Mouse (Mus musculus) brown adipose tissue, adult 24 weeks (tissue): ENCODE data around the gene Uimc1. TPM values are rescaled to one million over a fixed set of nuclear protein-coding genes. Genes with fewer than 3 reads are reported as not detected.

Source experiments
- H3K27ac ChIP-seq: fragments of 200-500 bp; replicated peaks from 2 replicates; pipeline ENCODE4 v1.5.1; 2012; ENCODE audit warnings: low read depth, mild to moderate bottlenecking, low read length
- H3K4me1 ChIP-seq: fragments of 200-500 bp; 2 replicates; pipeline ENCODE4 v1.6.1; 2012; ENCODE audit warnings: low read length, mixed read lengths; ENCODE audit not compliant: control insufficient read depth, insufficient read depth, insufficient read length
- H3K4me3 ChIP-seq: fragments of 200-500 bp; 2 replicates; pipeline ENCODE4 v1.5.1; 2012; ENCODE audit warnings: low read depth, mild to moderate bottlenecking, low read length, moderate library complexity; ENCODE audit not compliant: insufficient read depth
- polyA plus RNA-seq: library from polyadenylated mRNA; stranded (reverse); fragments of >200 nt; gene quantifications from 2 replicates; pipeline ENCODE4 v1.2.4, GENCODE M21; 2012; ENCODE audit not compliant: missing spikeins, insufficient read depth, insufficient read length

Uimc1 gene
- polyA plus RNA-seq, 1 experiment = 16.8 TPM

- Histone ChIP-seq H3K4me1 (no peaks in the 10 kb centered on the region), H3K4me3 (no peak overlapping the region), H3K27ac (no peak overlapping the region)
These were observed 82.1 kb downstream of the Uimc1 start for GRCm38 (mm10) chr13:55017898-55018599.

DNA sequence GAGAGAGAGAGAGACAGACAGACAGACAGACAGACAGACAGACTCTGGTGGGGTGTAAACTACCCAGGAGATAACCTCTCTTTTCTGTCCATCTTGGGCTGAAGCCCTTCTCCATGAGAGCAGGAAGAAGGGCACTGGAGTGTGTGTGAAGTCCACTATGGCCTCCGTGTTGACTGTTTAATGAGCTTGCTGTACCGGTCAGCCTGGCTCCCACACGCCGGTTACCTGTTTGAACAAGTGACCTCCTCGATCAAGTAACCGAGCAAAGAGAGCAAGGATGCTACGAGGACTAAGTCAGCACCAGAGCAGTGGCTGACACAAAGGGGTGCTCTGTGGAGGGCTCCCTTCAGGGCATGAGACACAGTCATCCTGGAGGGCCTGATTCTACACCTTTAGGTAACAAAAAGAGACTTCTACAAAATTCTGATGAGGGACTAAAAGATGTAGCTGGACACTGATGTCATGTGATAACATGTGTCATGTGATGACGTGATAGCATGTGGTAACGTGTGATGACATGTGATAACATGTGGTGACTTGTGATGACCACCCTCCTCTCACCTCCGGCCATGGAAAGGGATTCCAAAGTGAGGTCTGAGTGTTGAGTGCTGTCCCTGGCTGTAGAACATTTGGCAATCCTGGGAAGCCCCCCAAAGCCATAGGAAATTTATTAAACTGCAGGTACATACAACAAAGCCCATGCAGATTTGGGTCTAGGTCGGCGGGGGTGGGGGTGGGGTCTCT, 82.8 kb downstream of the Uimc1 start:
- Histone ChIP-seq H3K4me3 (no peak overlapping the region), H3K4me1 (no peaks in the 10 kb centered on the region), H3K27ac (no peak overlapping the region)

- H3K4me3 ChIP-seq = no peak overlapping the region
- no peaks in the 10 kb centered on the region for H3K4me1 ChIP-seq
- H3K27ac ChIP-seq = no peak overlapping the region
These were observed 85.6 kb downstream of the Uimc1 start for GRCm38 (mm10) chr13:55014451-55014850.

- Histone ChIP-seq H3K27ac (no peak overlapping the region), H3K4me1 (no peaks in the 10 kb centered on the region), H3K4me3 (no peak overlapping the region)
These were observed 86.3 kb downstream of the Uimc1 start for GRCm38 (mm10) chr13:55013702-55014344.

GRCm38 (mm10) chr13:55011981-55012478, 88.1 kb downstream of the Uimc1 start:
- H3K27ac ChIP-seq = no peak overlapping the region
- H3K4me3 ChIP-seq = no peak overlapping the region
- no peaks in the 10 kb centered on the region for H3K4me1 ChIP-seq

GRCm38 (mm10) chr13:55011103-55011502, 89.0 kb downstream of the Uimc1 start:
- H3K27ac ChIP-seq = no peak overlapping the region
- no peak overlapping the region for H3K4me3 ChIP-seq
- H3K4me1 ChIP-seq = no peaks in the 10 kb centered on the region

- Histone ChIP-seq H3K27ac (no peak overlapping the region), H3K4me3 (no peak overlapping the region), H3K4me1 (no peaks in the 10 kb centered on the region)
These were observed 91.5 kb downstream of the Uimc1 start for GRCm38 (mm10) chr13:55008589-55008988.

DNA sequence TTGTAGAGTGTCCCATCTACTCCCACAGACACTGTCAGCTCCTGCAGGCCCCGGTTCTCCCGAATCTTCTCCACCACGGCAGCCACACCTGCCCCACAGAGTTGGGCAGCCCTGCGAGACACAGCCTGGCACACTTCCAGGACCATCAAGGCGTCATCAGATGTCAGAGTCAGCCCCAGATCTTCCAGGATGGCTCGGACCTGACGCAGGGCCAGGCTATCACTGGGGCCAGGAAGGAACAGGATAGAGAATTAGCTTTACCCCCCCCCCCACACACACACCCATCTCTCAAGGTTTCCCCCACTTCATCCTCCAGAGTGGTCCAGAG, 93.7 kb downstream of the Uimc1 start:
- no peaks in the 10 kb centered on the region for H3K4me1 ChIP-seq
- no peak overlapping the region for H3K4me3 ChIP-seq
- no peak overlapping the region for H3K27ac ChIP-seq

GRCm38 (mm10) chr13:55005691-55006414, 94.2 kb downstream of the Uimc1 start:
- no peak overlapping the region for H3K4me3 ChIP-seq
- H3K4me1 ChIP-seq = no peaks in the 10 kb centered on the region

GRCm38 (mm10) chr13:55004646-55005045, 95.5 kb downstream of the Uimc1 start:
- H3K27ac ChIP-seq = no peak overlapping the region

More at GRCm38 (mm10) chr13:55005691-55006414, 94.2 kb downstream of the Uimc1 start:
- no peak overlapping the region for H3K27ac ChIP-seq

GRCm38 (mm10) chr13:55002090-55002489, 98.0 kb downstream of the Uimc1 start:
- Histone ChIP-seq H3K4me1 (no peaks in the 10 kb centered on the region), H3K4me3 (no peak overlapping the region), H3K27ac (no peak overlapping the region)

More at GRCm38 (mm10) chr13:55004646-55005045, 95.5 kb downstream of the Uimc1 start:
- Histone ChIP-seq H3K4me1 (no peaks in the 10 kb centered on the region), H3K4me3 (no peak overlapping the region)

- Histone ChIP-seq H3K27ac (no peak overlapping the region), H3K4me3 (no peak overlapping the region)
These were observed 99.7 kb downstream of the Uimc1 start for GRCm38 (mm10) chr13:55000433-55000832.

DNA sequence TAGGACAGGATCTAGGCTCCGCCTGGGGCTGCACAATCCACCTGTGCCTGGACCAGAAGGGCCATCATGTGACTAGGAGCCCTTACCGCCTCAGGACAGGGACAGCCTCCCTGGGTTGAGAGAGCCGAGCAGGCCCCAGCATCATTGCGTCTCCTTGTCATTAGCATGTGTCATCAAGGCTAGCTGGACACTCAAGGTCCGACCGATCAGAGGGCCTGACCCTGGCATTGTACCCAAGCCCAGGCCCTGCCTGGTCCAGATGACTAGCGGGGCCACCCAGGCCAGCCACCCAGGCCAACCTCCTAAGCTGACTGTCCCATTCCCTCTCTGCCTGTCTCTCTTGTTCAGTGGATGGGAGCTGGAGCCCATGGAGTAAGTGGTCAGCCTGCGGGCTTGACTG, 102.5 kb downstream of the Uimc1 start:
- Histone ChIP-seq H3K4me3 (no peak overlapping the region), H3K27ac (no peak overlapping the region), H3K4me1 (no peaks in the 10 kb centered on the region; the same call in 1 of the 2 replicates)

More at GRCm38 (mm10) chr13:55000433-55000832, 99.7 kb downstream of the Uimc1 start:
- H3K4me1 ChIP-seq = no peaks in the 10 kb centered on the region

DNA sequence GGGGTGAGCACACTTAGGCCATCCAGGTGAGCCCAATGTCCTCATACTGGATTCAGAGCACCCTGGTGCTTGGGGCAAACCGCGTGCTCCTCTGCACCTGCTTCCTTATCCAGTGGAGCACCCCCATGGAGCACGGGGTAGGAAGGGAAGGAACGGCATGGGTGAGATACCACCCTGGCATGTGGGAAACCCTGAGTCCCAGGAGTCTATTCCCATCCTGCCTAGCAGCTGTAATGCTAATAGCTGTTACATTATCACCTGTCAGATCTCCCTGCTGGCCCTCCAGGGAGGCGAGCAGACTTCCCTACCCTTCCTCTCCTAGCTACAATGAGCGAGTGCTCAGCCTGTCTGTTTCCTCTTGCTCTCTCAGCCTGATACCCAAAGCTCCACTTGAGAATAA, 104.9 kb downstream of the Uimc1 start:
- Histone ChIP-seq H3K27ac (no peak overlapping the region), H3K4me1 (no peaks in the 10 kb centered on the region; the same call in 1 of the 2 replicates), H3K4me3 (no peak overlapping the region)

- H3K4me1 ChIP-seq = no peaks in the 10 kb centered on the region; the same call in 1 of the 2 replicates
- H3K4me3 ChIP-seq = no peak overlapping the region
- H3K27ac ChIP-seq = no peak overlapping the region
These were observed 105.5 kb downstream of the Uimc1 start for GRCm38 (mm10) chr13:54994576-54994975.
